Mouse (Mus musculus): ENCODE data around the gene Vmn2r88. TPM values are rescaled to one million over a fixed set of nuclear protein-coding genes. Genes with fewer than 3 reads are reported as not detected.
"Not testable (repeated sequence)": the region's sequence is repeated elsewhere in the genome, so short reads cannot be mapped to it uniquely, and the experiment has no call there.

The Vmn2r88 gene
- not detected for total RNA-seq (2021)

- DNase-seq (ENCODE audit: extremely low spot score in 1 of 2, low spot score in 1 of 2), result no peak
These were observed at the start of gene Vmn2r88 for GRCm38 (mm10) chr14:51410520-51410919. Gene Vmn2r88 (plus strand): TSS chr14:51410820.

DNA sequence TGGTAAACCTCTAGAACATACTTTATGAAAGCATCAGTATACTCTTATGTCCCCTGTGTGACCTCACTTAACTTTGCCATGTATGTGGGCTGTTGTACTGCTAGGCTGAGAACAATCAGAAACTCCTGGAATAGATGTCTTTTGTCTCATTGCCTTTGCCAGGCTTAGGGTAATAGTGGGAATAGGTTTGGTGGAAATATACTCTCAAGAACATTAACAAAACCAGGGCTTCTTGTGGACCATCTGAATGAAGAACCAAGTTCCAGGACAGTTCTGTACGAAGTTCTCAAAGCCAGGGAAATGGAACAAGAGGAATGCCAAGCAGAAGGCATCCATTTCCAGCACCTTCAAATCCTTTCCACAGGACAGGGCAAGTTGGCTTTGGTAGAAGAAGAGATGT lies 49.2 kb upstream of the Vmn2r88 start, which contains the start of gene Gm7247:
Gene Gm7247 (plus strand): TSS at position 301 of the 400 bp plus-strand sequence.
- DNase-seq (ENCODE audit: extremely low spot score in 1 of 2, low spot score in 1 of 2), result no peak

- no peak for DNase-seq (ENCODE audit: extremely low spot score in 1 of 2, low spot score in 1 of 2)
These were observed 27.8 kb upstream of the Vmn2r88 start for GRCm38 (mm10) chr14:51382805-51383204.

DNA sequence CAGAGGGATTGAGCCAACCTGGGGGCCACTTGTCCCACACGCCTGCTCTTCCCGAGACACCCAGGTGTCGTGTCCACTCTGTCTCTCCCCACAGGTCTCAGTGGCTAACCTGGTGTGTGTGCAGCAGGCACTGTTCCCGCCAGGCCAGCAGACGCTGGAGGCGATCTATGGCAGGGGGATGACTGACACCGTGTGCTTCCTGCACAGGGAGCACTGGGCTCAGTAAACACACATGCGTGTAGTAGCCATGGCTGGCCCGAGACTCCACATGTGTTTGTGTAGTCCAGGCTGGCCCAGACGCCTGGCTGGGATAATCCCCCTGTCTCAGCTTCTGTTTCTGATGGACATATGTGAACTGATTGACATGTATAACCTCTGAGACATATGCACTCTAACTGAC lies 26.3 kb upstream of the Vmn2r88 start:
- no peak for DNase-seq (ENCODE audit: extremely low spot score in 1 of 2, low spot score in 1 of 2)

GRCm38 (mm10) chr14:51385741-51386140 lies 24.9 kb upstream of the Vmn2r88 start:
- DNase-seq (ENCODE audit: extremely low spot score in 1 of 2, low spot score in 1 of 2), result no peak

GRCm38 (mm10) chr14:51387768-51388167 lies 22.9 kb upstream of the Vmn2r88 start:
- DNase-seq (ENCODE audit: extremely low spot score in 1 of 2, low spot score in 1 of 2), result no peak

- no peak for DNase-seq (ENCODE audit: extremely low spot score in 1 of 2, low spot score in 1 of 2)
These were observed 22.4 kb upstream of the Vmn2r88 start for GRCm38 (mm10) chr14:51388222-51388621.

DNA sequence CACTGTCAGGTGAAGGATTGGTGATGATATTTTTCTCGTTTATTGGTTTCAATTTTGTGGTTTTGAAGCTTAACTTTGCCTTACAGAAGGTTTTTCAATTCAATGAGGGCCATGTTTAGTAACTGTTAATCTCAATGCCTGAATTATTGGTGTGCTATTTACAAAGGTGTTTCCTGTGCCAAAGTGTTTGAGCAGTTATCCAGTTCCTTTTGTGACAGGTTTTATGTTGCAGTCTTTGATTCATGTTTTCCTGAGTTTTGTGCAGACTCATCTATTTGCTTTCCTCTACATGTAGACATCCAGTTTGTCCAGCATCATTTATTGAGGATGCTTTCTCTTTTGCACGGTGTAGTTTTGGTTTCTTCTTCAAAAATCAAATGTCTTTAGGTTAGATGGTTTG lies 13.3 kb downstream of the Vmn2r88 start:
- no peak for DNase-seq (ENCODE audit: extremely low spot score in 1 of 2, low spot score in 1 of 2)

GRCm38 (mm10) chr14:51430138-51430537 lies 19.5 kb downstream of the Vmn2r88 start:
- DNase-seq (ENCODE audit: extremely low spot score in 1 of 2, low spot score in 1 of 2), result not testable (repeated sequence)

DNA sequence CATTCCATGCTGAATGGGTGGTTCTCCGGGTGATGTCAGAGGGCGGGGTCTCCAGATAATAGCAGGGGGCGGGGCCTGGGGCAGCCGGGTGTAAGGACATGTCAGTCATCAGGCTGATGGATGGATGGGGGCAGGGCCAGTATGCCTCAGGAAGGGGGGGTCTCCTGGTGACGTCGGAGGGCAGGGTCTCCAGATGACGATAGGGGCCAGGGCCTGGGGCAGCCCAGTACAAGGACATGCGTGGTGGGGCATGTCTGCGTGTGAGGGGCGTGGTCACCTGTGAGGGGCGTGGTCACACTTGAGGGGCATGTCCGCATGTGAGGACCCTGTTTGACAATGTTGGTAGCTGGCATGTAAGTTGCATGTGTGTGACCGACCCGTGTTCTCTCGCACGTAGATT lies 23.9 kb downstream of the Vmn2r88 start:
- no peak for DNase-seq (ENCODE audit: extremely low spot score in 1 of 2, low spot score in 1 of 2)

GRCm38 (mm10) chr14:51435020-51435419 lies 24.4 kb downstream of the Vmn2r88 start:
- no peak for DNase-seq (ENCODE audit: extremely low spot score in 1 of 2, low spot score in 1 of 2)

GRCm38 (mm10) chr14:51438955-51439354 lies 28.3 kb downstream of the Vmn2r88 start:
- no peak for DNase-seq (ENCODE audit: extremely low spot score in 1 of 2, low spot score in 1 of 2)

- not testable (repeated sequence) for DNase-seq (ENCODE audit: extremely low spot score in 1 of 2, low spot score in 1 of 2)
These were observed 40.9 kb downstream of the Vmn2r88 start, which contains the start of gene Vmn2r89 for GRCm38 (mm10) chr14:51451557-51451956. Gene Vmn2r89 (plus strand): TSS chr14:51451857.

Other genes with a start within 250 kb of the Vmn2r88 start
- under 1 TPM in 1 of 2 experiments, not detected in 1; 0.37 TPM for gene Rnase2b, start 248.6 kb upstream of the Vmn2r88 start, total RNA-seq (2021)
- not detected for gene Ang2, start 211.7 kb upstream of the Vmn2r88 start, total RNA-seq (2021)
- not detected for gene Ear14, start 207.4 kb upstream of the Vmn2r88 start, total RNA-seq (2021)
- not detected for gene Rnase2a, start 154.7 kb upstream of the Vmn2r88 start, total RNA-seq (2021)
- not detected for gene Gm7247, start 49.1 kb upstream of the Vmn2r88 start, total RNA-seq (2021)
- not detected for gene Vmn2r89, start 41.0 kb downstream of the Vmn2r88 start, total RNA-seq (2021)
- gene Gm5622, start 142.0 kb downstream of the Vmn2r88 start, total RNA-seq (2021), result not detected
- gene Gm17175, start 163.2 kb downstream of the Vmn2r88 start, total RNA-seq (2021), result not detected
- not detected for gene Gm17174, start 181.3 kb downstream of the Vmn2r88 start, total RNA-seq (2021)
- not detected for gene Gm17078, start 200.5 kb downstream of the Vmn2r88 start, total RNA-seq (2021)
- not detected for gene Gm4181, start 224.8 kb downstream of the Vmn2r88 start, total RNA-seq (2021)

Measured in layer of hippocampus, postnatal 25 days (tissue).